Mouse (Mus musculus): ENCODE results near the gene 4932414N04Rik. TPM values are rescaled to one million over a fixed set of nuclear protein-coding genes. Genes with fewer than 3 reads are reported as not detected.
"Not testable (repeated sequence)": the region's sequence is repeated elsewhere in the genome, so short reads cannot be mapped to it uniquely, and the experiment has no call there.

The 4932414N04Rik gene
- polyA plus RNA-seq (2015; fragmentation: Nextera tagmentation; extraction: Ambion mirVana), result not detected in 2 replicates

DNA sequence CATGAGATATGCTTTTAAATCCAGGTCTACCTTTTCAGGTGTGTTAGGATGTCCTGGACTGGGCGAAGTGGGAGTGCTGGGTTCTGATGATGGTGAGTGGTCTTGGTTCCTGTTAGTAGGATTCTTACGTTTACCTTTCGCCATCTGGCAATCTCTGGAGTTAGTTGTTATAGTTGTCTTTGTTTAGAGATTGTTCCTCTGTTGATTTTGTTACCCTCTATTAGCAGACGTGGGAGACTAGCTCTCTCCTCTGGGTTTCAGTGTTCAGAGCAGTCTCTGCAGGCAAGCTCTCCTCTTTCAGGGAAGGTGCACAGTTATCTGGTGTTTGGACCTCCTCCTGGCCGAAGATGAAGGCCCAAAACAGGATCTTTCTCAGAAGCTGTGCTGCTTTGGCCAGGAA lies at the start of gene 4932414N04Rik:
Gene 4932414N04Rik (plus strand): TSS at position 301 of the 400 bp plus-strand sequence.
- ATAC-seq; H3K4me2 ChIP-seq (ENCODE audit: low read depth, low read length); H3K27me3 ChIP-seq (ENCODE audit: insufficient read depth, low read length); H3K9me3 ChIP-seq (ENCODE audit: low read length); H3K9ac ChIP-seq (replicated peaks); H3K36me3 ChIP-seq (replicated peaks; ENCODE audit: insufficient read depth, low read length); H3K4me3 ChIP-seq (ENCODE audit: low read depth, low read length); DNase-seq; H3K27ac ChIP-seq (ENCODE audit: low read depth); H3K4me1 ChIP-seq (ENCODE audit: insufficient read depth): not testable (repeated sequence)
- 67% methylated on average over 1 of the region's 5 CpGs for WGBS (ENCODE audit: insufficient replicate concordance)

DNA sequence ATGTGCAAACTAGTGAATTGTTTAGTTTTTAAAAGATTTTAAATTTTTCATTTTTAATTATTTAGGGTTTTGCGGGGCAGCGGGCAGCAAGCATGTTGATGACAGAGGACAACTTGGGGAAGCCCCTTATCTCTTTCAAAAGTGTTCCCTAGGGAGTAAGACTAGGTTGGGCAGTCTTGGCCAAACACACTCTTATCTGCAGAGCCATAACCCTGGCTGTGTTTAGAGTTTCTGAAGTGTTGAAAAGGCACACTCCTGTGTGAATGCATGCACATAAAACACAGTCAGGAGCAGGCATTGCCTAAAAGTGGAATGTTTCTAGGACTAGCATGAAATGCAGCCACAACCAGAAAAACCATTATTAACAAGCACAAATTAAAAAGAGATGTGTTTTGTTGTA lies 75.9 kb downstream of the 4932414N04Rik start:
- H3K4me2 ChIP-seq (ENCODE audit: low read depth, low read length), result no peak overlapping the region
- H3K9me3 ChIP-seq (ENCODE audit: low read length), result no peaks in the 10 kb centered on the region
- H3K9ac ChIP-seq (replicated peaks), result no peak overlapping the region
- no peaks in the 10 kb centered on the region for H3K27me3 ChIP-seq (ENCODE audit: insufficient read depth, low read length)
- H3K4me3 ChIP-seq (ENCODE audit: low read depth, low read length), result no peak overlapping the region
- no peak for DNase-seq
- no peaks in the 10 kb centered on the region for H3K4me1 ChIP-seq (ENCODE audit: insufficient read depth)
- ATAC-seq, result no peak
- no peaks in the 10 kb centered on the region for H3K36me3 ChIP-seq (replicated peaks; ENCODE audit: insufficient read depth, low read length)
- WGBS (ENCODE audit: insufficient replicate concordance), result 73% methylated on average over 2 of the region's 2 CpGs
- TF ChIP-seq EP300 (IDR thresholded peaks at IDR 0.05; ENCODE audit: low read depth) (no peak), CTCF (IDR thresholded peaks at IDR 0.05; ENCODE audit: low read depth) (no peak)
- H3K27ac ChIP-seq (ENCODE audit: low read depth), result no peak overlapping the region

DNA sequence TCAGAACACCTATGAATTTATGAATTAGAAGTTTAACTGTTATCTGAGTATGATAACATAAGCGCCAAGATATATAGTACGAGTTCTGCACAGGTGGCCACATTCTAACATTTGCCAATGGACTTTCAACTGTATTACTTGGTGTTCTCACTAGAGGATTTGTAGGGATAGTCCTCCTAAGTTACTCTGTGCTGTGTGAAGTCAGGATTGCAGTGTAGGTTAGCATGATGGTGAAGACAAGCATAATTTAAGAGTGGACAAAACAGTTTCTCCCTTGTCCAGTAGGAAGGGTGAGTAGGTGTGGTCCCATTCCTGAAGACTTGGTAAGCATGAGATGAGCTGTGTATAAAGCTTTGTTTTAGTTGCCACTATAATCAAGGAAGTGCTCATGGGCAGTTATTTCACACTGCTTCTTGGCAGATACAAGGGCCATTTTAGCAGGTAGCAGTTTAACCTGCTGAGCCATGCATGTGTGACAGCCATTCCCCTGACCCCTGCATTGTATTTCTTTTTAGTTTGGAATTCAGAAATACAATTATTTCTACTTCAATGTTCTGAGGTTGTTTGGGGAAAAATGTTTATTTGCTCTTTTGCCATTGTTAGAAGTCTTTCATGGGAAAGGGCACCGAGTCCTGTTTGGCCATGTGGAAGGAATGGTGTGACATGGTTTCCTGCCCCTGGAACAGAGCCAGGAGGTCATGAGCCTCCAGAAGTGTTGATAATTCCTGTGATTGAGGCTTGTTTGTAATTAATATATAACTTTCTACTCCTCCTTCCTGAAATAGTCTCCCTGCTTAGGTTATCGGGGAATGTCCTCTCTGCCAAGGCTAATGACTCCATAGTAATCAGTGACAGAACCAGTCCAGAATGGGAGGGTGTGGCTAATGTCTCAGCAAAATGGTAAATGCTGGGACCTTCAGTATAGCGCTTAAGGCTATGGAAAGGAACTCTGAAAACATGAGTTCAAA lies 83.8 kb downstream of the 4932414N04Rik start:
- Histone ChIP-seq H3K36me3 (replicated peaks; ENCODE audit: insufficient read depth, low read length) (no peaks in the 10 kb centered on the region), H3K4me2 (ENCODE audit: low read depth, low read length) (no peak overlapping the region), H3K4me3 (ENCODE audit: low read depth, low read length) (no peak overlapping the region), H3K9ac (replicated peaks) (no peak overlapping the region), H3K9me3 (ENCODE audit: low read length) (no peaks in the 10 kb centered on the region), H3K27ac (ENCODE audit: low read depth) (no peak overlapping the region), H3K27me3 (ENCODE audit: insufficient read depth, low read length) (no peaks in the 10 kb centered on the region), H3K4me1 (ENCODE audit: insufficient read depth) (no peaks in the 10 kb centered on the region)
- TF ChIP-seq EP300 (IDR thresholded peaks at IDR 0.05; ENCODE audit: low read depth) (no peak), CTCF (IDR thresholded peaks at IDR 0.05; ENCODE audit: low read depth) (no peak)
- ATAC-seq (no peak), DNase-seq (no peak)
- WGBS (ENCODE audit: insufficient replicate concordance), result 69% methylated on average over 5 of the region's 5 CpGs

DNA sequence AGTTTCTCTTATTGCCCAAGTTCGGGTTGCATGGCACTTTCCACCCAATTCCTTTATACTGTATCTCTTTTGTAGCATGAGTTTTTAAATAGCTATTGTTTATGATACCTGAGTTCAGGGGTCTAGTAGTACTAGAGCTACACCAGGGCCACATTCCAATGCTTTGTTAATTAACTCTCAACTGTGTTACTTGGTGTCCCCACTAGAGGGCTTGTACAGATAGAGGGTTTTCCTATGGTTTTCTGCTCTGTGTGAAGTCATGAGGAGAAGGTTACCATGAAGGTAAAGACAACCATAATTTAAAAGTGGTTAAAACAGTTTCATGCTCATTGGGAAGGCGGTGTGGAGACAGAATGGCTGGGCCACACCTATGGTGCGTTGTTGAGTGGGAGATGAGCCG lies 88.3 kb downstream of the 4932414N04Rik start:
- DNase-seq (no peak), ATAC-seq (no peak)
- H3K9me3 ChIP-seq (ENCODE audit: low read length), result no peaks in the 10 kb centered on the region
- no peaks in the 10 kb centered on the region for H3K27me3 ChIP-seq (ENCODE audit: insufficient read depth, low read length)
- no peak overlapping the region for H3K4me3 ChIP-seq (ENCODE audit: low read depth, low read length)
- H3K4me2 ChIP-seq (ENCODE audit: low read depth, low read length), result no peak overlapping the region
- TF ChIP-seq EP300 (IDR thresholded peaks at IDR 0.05; ENCODE audit: low read depth) (no peak), CTCF (IDR thresholded peaks at IDR 0.05; ENCODE audit: low read depth) (peak; percentile 57)
- H3K36me3 ChIP-seq (replicated peaks; ENCODE audit: insufficient read depth, low read length), result no peaks in the 10 kb centered on the region
- WGBS (ENCODE audit: insufficient replicate concordance), result 68% methylated on average over 4 of the region's 4 CpGs
- no peak overlapping the region for H3K9ac ChIP-seq (replicated peaks)
- no peaks in the 10 kb centered on the region for H3K4me1 ChIP-seq (ENCODE audit: insufficient read depth)
- H3K27ac ChIP-seq (ENCODE audit: low read depth), result no peak overlapping the region

DNA sequence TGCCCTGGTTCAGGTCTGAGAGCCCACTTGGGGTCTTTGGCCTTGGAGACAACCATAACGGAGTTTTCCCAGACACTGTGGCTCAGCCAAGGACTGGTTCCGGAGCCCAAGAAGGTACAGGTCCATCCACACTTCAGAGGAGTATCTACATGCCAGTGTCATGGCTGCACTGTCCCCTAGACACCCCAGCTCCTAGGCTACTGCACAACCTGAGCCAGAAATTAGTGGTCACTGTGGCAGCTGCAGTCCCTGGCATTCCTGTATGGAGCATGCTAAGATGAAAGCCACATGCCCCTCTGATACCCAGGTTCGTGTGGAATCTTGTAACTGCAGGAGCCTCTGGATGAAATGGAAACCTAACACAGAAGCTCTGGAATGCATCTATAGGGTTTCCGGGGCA lies 99.9 kb downstream of the 4932414N04Rik start:
- no peaks in the 10 kb centered on the region for H3K4me1 ChIP-seq (ENCODE audit: insufficient read depth)
- no peaks in the 10 kb centered on the region for H3K9me3 ChIP-seq (ENCODE audit: low read length)
- no peak for TF ChIP-seq EP300 (IDR thresholded peaks at IDR 0.05; ENCODE audit: low read depth)
- no peak for TF ChIP-seq CTCF (IDR thresholded peaks at IDR 0.05; ENCODE audit: low read depth)
- no peaks in the 10 kb centered on the region for H3K36me3 ChIP-seq (replicated peaks; ENCODE audit: insufficient read depth, low read length)
- no peak overlapping the region for H3K9ac ChIP-seq (replicated peaks)
- no peak overlapping the region for H3K27ac ChIP-seq (ENCODE audit: low read depth)
- no peak for DNase-seq
- WGBS (ENCODE audit: insufficient replicate concordance), result 70% methylated on average over 4 of the region's 4 CpGs
- no peak overlapping the region for H3K4me3 ChIP-seq (ENCODE audit: low read depth, low read length)
- H3K4me2 ChIP-seq (ENCODE audit: low read depth, low read length), result no peak overlapping the region
- H3K27me3 ChIP-seq (ENCODE audit: insufficient read depth, low read length), result no peaks in the 10 kb centered on the region
- ATAC-seq, result no peak

DNA sequence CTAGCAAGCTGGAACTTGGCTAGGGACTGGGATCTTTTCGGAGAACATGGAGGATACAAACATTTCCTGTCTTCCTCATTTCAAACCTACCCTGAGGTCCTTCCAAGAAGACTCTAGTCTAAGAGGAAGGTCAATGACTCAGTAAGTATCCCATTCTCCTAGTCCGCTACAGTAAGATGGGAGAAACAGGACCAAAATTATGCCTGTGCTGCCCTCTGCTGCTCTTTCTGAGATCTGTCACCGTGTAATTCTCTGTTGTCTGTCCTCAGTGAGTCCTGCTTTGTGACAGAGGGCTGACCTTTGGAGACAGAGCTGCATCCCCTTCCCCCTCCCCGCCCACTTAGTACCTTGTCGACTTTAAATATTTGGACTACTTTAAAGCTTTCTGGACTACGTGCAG lies 100.5 kb downstream of the 4932414N04Rik start:
- Histone ChIP-seq H3K27me3 (ENCODE audit: insufficient read depth, low read length) (no peaks in the 10 kb centered on the region), H3K4me1 (ENCODE audit: insufficient read depth) (no peaks in the 10 kb centered on the region), H3K9ac (replicated peaks) (no peak overlapping the region), H3K4me3 (ENCODE audit: low read depth, low read length) (no peak overlapping the region), H3K27ac (ENCODE audit: low read depth) (no peak overlapping the region), H3K36me3 (replicated peaks; ENCODE audit: insufficient read depth, low read length) (no peaks in the 10 kb centered on the region), H3K4me2 (ENCODE audit: low read depth, low read length) (no peak overlapping the region), H3K9me3 (ENCODE audit: low read length) (no peaks in the 10 kb centered on the region)
- TF ChIP-seq EP300 (IDR thresholded peaks at IDR 0.05; ENCODE audit: low read depth), result no peak
- TF ChIP-seq CTCF (IDR thresholded peaks at IDR 0.05; ENCODE audit: low read depth), result peak; percentile 68
- ATAC-seq (no peak), DNase-seq (peak; percentile 37)
- 22% methylated on average over 6 of the region's 6 CpGs for WGBS (ENCODE audit: insufficient replicate concordance)

Data from liver, postnatal 0 days (tissue).